Mouse (Mus musculus) liver, embryonic 13.5 days (tissue): ENCODE data around the gene Neurod6. TPM values are rescaled to one million over a fixed set of nuclear protein-coding genes. Genes with fewer than 3 reads are reported as not detected.
A peak's percentile ranks its signal among the peaks of the same experiment; 100 is the strongest.

ENCODE experiments used
- ATAC-seq: fragments of 200-750 bp; cut with Nextera tagmentation; 2 replicates; pipeline ENCODE4 v1.8.0; 2017; ENCODE audit warnings: low read depth, mild to moderate bottlenecking, moderate number of reproducible peaks, moderate library complexity
- DNase-seq: peaks from one replicate; pipeline ENCODE4 v3.0.0; 2022
- H3K27ac ChIP-seq: fragments of 300-500 bp; sonication (generic); 2 replicates; pipeline ENCODE4 v1.5.1; 2015; ENCODE audit warnings: moderate library complexity, mild to moderate bottlenecking, inconsistent platforms
- H3K27me3 ChIP-seq: fragments of 300-500 bp; sonication (generic); 2 replicates; pipeline ENCODE4 v1.6.1; 2015; ENCODE audit warnings: mild to moderate bottlenecking, inconsistent platforms
- H3K36me3 ChIP-seq: fragments of 300-500 bp; sonication (generic); 2 replicates; pipeline ENCODE4 v1.6.1; 2015; ENCODE audit warnings: mild to moderate bottlenecking, inconsistent platforms
- H3K4me1 ChIP-seq: fragments of 300-500 bp; sonication (generic); replicated peaks from 2 replicates; pipeline ENCODE4 v1.6.1; 2015; ENCODE audit warnings: inconsistent platforms
- H3K4me2 ChIP-seq: fragments of 300-500 bp; sonication (generic); 2 replicates; pipeline ENCODE4 v1.6.1; 2015; ENCODE audit warnings: inconsistent platforms, mild to moderate bottlenecking, moderate library complexity
- H3K4me3 ChIP-seq: fragments of 300-500 bp; sonication (generic); replicated peaks from 2 replicates; pipeline ENCODE4 v1.5.1; 2015; ENCODE audit warnings: mild to moderate bottlenecking, inconsistent platforms
- H3K9ac ChIP-seq: fragments of 300-500 bp; sonication (generic); 2 replicates; pipeline ENCODE4 v1.6.1; 2015; ENCODE audit warnings: mild to moderate bottlenecking, inconsistent platforms
- H3K9me3 ChIP-seq: fragments of 300-500 bp; sonication (generic); replicated peaks from 2 replicates; pipeline ENCODE4 v1.6.1; 2016; ENCODE audit warnings: inconsistent platforms
- WGBS: fragments of 180-500 bp; shearing (Covaris S2); methylation state at CpG from one replicate; pipeline ENCODE4 v1.1.7; 2015; ENCODE audit not compliant: insufficient replicate concordance; 5-methylcytosine and 5-hydroxymethylcytosine counted together
- polyA plus RNA-seq: library from polyadenylated mRNA; unstranded; fragments of >200 nt; fragmentation: Nextera tagmentation; extraction: Ambion mirVana; gene quantifications from 2 replicates; pipeline ENCODE4 v1.2.1, GENCODE M21; 2015

Gene Neurod6
- polyA plus RNA-seq, 1 experiment from 2014 or later = 0.07 TPM

DNA sequence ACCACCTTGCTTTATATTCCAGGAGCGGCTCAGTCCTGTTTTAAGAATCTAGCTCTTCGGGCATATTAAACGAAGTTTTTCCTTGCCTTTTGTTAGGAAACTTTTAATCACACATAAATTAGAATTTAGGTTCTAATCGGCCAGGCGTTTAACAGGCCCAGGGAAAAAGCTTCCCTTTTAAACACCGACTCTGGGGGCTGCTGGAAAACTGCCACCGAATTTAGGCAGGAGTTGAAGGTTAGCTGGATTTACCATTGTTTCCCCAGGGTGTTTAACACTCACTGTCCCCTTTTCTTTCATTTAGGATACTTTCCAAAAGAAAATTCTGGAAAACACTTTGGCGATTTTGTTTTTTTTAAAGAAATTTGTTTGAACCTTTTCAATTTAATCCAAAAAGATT is 3.7 kb downstream of the Neurod6 start:
- H3K4me2 ChIP-seq = no peak overlapping the region
- H3K27ac ChIP-seq = no peak overlapping the region
- no peaks in the 10 kb centered on the region for H3K9me3 ChIP-seq
- H3K9ac ChIP-seq = no peak overlapping the region
- peaks cover 29% of the 10 kb centered on the region for H3K27me3 ChIP-seq
- ATAC-seq (no peak), DNase-seq (no peak)
- H3K4me1 ChIP-seq = no peaks in the 10 kb centered on the region
- WGBS = 22% methylated on average over 8 of the region's 8 CpGs
- H3K36me3 ChIP-seq = no peaks in the 10 kb centered on the region
- no peak overlapping the region for H3K4me3 ChIP-seq

DNA sequence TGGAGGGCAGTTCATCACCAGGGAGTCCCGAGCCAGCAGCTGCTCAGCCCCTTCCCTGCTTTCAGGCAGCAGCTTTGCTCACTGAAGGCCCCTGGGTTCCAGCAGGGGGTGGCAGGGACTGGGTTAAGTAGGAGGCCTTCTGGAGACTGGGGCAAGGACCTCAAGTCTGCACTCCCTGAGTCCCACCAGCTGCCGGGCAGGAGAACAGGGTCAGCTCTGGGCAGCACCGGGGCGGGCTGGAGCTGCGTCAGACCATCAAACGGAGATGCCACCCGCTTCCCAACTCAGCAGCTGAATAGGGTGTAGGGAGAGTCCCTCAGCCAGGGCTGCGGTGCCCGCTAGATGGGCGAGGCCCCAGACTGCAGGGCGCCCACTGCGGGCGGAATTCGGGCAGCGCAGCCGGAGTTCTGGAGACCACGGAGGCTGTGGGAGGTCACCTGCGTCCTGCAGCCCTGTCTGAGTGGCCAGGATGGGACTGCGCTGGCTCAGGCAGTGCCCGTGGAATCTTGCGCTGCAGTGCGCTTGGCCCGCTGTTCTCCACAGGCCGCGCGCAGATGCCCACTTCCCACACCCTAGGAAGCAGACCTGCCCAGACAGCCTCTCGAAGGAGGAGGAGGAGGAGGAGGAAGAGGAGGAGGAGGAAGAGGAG is 4.3 kb downstream of the Neurod6 start:
- Histone ChIP-seq H3K4me1 (no peaks in the 10 kb centered on the region), H3K9ac (no peak overlapping the region), H3K27me3 (peaks cover 29% of the 10 kb centered on the region), H3K9me3 (no peaks in the 10 kb centered on the region), H3K27ac (no peak overlapping the region), H3K36me3 (no peaks in the 10 kb centered on the region), H3K4me3 (no peak overlapping the region), H3K4me2 (peak overlapping the region; percentile 21; the same call in 1 of the 2 replicates)
- 5% methylated on average over 27 of the region's 27 CpGs for WGBS
- no peak for DNase-seq
- ATAC-seq = no peak

DNA sequence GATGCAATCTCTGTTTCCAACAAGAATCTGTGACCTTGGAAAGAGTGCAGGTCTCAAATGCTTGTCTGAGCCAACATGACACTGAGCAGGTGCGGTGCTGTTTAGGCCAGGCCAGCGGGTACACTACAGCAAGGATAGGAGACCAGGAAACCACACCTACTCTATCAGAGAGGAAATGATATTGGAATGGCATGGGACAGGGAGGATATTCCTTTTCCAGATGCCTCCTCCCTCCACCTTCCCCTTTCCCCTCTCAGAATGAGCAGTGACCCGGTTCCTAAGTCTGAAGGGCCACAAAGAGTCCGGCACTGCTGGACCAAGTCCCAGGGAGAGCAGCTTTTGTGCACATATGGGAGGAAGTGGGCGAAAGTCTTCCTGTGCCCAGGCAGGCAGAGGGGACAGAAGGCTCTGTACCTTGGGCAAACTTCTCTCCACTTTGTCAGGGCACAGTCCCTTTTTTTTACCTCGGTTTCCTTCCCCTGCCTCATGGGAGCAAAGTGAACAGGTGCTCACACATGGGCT is 4.9 kb downstream of the Neurod6 start:
- Histone ChIP-seq H3K4me3 (no peak overlapping the region), H3K4me2 (no peak overlapping the region), H3K4me1 (no peaks in the 10 kb centered on the region), H3K9me3 (no peaks in the 10 kb centered on the region), H3K9ac (no peak overlapping the region), H3K36me3 (no peaks in the 10 kb centered on the region), H3K27me3 (peaks cover 28% of the 10 kb centered on the region), H3K27ac (no peak overlapping the region)
- WGBS = 49% methylated on average over 6 of the region's 6 CpGs
- ATAC-seq (no peak), DNase-seq (no peak)

DNA sequence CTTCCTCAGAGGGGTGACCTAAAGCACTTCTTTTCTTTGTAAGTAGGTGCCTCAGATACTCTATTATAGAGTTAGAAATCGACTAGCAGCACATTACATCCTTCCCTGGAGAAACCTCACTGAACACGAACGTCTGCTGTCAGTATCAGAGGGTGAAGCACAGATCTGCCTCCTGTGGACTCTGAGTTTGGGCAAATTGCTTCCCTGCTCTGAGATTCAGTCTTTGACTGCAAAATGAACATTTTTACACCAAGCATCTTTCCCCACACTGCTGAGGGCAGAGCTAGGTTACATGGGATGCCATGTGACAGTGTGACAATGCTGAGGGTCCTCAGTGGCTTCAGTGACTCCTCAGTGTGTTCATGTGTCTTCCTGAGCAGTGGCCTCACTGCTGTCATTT is 13.3 kb downstream of the Neurod6 start:
- Histone ChIP-seq H3K9ac (no peak overlapping the region), H3K27ac (no peak overlapping the region), H3K27me3 (no peaks in the 10 kb centered on the region), H3K9me3 (no peaks in the 10 kb centered on the region), H3K4me1 (no peaks in the 10 kb centered on the region), H3K4me2 (no peak overlapping the region), H3K4me3 (no peak overlapping the region), H3K36me3 (no peaks in the 10 kb centered on the region)
- no peak for ATAC-seq
- DNase-seq = no peak
- 53% methylated on average over 3 of the region's 3 CpGs for WGBS

- Histone ChIP-seq H3K4me1 (no peaks in the 10 kb centered on the region), H3K9me3 (no peaks in the 10 kb centered on the region), H3K4me2 (no peak overlapping the region), H3K27ac (no peak overlapping the region), H3K4me3 (no peak overlapping the region), H3K36me3 (no peaks in the 10 kb centered on the region), H3K27me3 (no peaks in the 10 kb centered on the region), H3K9ac (no peak overlapping the region)
- WGBS = 43% methylated on average over 5 of the region's 5 CpGs
- DNase-seq = no peak
- ATAC-seq = no peak
These were observed 19.7 kb downstream of the Neurod6 start for GRCm38 (mm10) chr6:55661126-55661915.

GRCm38 (mm10) chr6:55649996-55650395 is 31.1 kb downstream of the Neurod6 start:
- 31% methylated on average over 3 of the region's 3 CpGs for WGBS
- Histone ChIP-seq H3K4me3 (no peak overlapping the region), H3K27me3 (no peaks in the 10 kb centered on the region), H3K4me2 (no peak overlapping the region), H3K36me3 (no peaks in the 10 kb centered on the region), H3K4me1 (no peaks in the 10 kb centered on the region), H3K27ac (no peak overlapping the region), H3K9me3 (no peaks in the 10 kb centered on the region), H3K9ac (no peak overlapping the region)
- no peak for ATAC-seq
- DNase-seq = no peak

- Histone ChIP-seq H3K9me3 (no peaks in the 10 kb centered on the region), H3K4me2 (no peak overlapping the region), H3K27me3 (no peaks in the 10 kb centered on the region), H3K9ac (no peak overlapping the region), H3K4me3 (no peak overlapping the region), H3K36me3 (no peaks in the 10 kb centered on the region), H3K27ac (no peak overlapping the region), H3K4me1 (no peaks in the 10 kb centered on the region)
- 60% methylated on average over 8 of the region's 8 CpGs for WGBS
- no peak for DNase-seq
- ATAC-seq = no peak
These were observed 31.5 kb downstream of the Neurod6 start for GRCm38 (mm10) chr6:55649581-55649980.

DNA sequence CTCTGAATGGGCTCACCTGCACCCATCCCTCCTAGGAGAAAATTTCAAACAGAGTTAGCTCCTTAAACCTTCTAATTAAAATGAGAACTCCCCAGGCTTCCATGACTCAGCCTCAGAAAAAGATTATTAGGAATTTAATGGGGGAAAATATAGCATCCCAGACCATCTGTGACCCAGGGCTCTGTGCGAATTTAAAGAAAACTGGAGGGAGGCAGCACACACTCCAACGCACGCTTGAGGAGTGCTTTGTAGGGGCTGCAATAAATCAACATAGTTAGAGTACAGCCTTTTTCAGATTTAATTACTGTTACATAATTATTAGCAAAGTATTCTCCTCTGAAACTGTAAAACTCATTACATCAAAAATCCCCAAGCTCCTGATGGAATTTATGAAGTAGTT is 32.2 kb downstream of the Neurod6 start:
- WGBS = 65% methylated on average over 3 of the region's 3 CpGs
- no peak for DNase-seq
- no peaks in the 10 kb centered on the region for H3K36me3 ChIP-seq
- H3K9ac ChIP-seq = no peak overlapping the region
- H3K9me3 ChIP-seq = no peaks in the 10 kb centered on the region
- no peak for ATAC-seq
- H3K4me1 ChIP-seq = no peaks in the 10 kb centered on the region
- H3K4me2 ChIP-seq = no peak overlapping the region
- no peak overlapping the region for H3K4me3 ChIP-seq
- H3K27me3 ChIP-seq = no peaks in the 10 kb centered on the region
- H3K27ac ChIP-seq = no peak overlapping the region

DNA sequence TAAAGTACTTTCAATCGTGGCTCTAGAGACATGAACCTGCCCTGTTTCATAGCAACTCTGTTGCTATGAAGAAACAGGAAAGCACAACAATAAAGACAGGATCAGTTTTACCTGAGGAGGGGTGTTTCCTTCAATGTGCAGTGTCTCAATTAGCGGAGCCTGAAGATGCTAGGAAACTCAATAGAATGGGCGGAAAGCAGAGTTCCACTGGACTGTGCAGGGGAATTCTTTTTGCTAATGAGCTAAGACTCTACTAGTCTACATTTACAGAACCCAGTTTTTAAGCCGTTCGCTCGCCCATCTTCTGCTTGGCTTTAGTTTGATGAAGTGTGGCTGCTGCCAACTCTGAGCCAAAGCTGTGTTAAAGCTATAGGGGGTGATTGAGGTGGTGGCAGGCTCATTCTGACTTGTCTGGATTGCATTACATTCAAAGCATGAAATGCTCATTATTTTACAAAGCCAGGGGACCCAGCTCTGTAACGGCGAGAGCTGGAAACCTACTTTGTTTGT is 33.2 kb downstream of the Neurod6 start:
- Histone ChIP-seq H3K4me2 (no peak overlapping the region), H3K4me1 (no peaks in the 10 kb centered on the region), H3K9ac (no peak overlapping the region), H3K36me3 (no peaks in the 10 kb centered on the region), H3K4me3 (no peak overlapping the region), H3K9me3 (no peaks in the 10 kb centered on the region), H3K27me3 (no peaks in the 10 kb centered on the region), H3K27ac (no peak overlapping the region)
- DNase-seq (no peak), ATAC-seq (no peak)
- 69% methylated on average over 8 of the region's 8 CpGs for WGBS

- WGBS = 29% methylated on average over 9 of the region's 9 CpGs
- Histone ChIP-seq H3K27ac (no peak overlapping the region), H3K4me2 (no peak overlapping the region), H3K9me3 (no peaks in the 10 kb centered on the region), H3K9ac (no peak overlapping the region), H3K36me3 (no peaks in the 10 kb centered on the region), H3K27me3 (no peaks in the 10 kb centered on the region), H3K4me1 (no peaks in the 10 kb centered on the region), H3K4me3 (no peak overlapping the region)
- DNase-seq = no peak
- ATAC-seq = no peak
These were observed 34.1 kb downstream of the Neurod6 start for GRCm38 (mm10) chr6:55646824-55647560.

DNA sequence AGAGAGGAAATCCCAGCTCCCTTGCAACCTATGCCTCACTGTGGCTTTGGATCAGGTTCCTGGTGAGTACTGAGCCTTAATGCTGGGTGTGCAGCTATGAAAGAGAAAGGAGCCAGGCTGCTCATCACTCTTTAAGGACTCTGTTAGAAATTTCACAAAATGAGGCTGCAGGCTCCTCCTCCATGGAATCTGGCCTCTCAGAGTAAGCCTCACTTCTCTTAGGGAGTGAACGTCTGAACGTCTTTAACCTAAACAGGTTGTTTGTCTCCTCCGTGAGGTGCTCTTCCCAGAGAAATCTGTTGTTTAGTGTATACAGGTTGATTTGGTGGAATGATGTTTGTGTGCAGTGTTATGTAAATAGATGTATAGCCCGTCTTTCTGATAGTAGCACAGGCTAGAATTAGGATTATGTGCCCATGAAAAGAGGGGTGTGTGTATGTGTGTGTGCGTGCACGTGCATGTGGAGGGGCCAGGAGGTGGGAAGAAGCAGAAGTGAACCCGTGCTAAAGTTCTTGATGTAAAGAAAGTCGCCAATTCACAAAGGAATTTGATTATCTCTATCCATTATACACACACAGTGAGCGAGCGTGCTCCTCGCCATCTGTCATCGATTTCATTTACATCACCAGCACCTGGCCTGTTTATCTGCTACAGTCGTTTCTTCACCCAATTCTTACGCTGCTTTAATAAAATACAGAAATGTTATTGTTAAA is 34.8 kb downstream of the Neurod6 start:
- H3K9ac ChIP-seq = no peak overlapping the region
- no peaks in the 10 kb centered on the region for H3K27me3 ChIP-seq
- H3K27ac ChIP-seq = no peak overlapping the region
- no peaks in the 10 kb centered on the region for H3K36me3 ChIP-seq
- DNase-seq = no peak
- ATAC-seq = no peak
- no peaks in the 10 kb centered on the region for H3K9me3 ChIP-seq
- H3K4me2 ChIP-seq = no peak overlapping the region
- H3K4me1 ChIP-seq = no peaks in the 10 kb centered on the region
- H3K4me3 ChIP-seq = no peak overlapping the region
- 55% methylated on average over 14 of the region's 14 CpGs for WGBS
